Comparison of ENCODE assay signal across 12 mouse cellular contexts in the genomic region with DNA sequence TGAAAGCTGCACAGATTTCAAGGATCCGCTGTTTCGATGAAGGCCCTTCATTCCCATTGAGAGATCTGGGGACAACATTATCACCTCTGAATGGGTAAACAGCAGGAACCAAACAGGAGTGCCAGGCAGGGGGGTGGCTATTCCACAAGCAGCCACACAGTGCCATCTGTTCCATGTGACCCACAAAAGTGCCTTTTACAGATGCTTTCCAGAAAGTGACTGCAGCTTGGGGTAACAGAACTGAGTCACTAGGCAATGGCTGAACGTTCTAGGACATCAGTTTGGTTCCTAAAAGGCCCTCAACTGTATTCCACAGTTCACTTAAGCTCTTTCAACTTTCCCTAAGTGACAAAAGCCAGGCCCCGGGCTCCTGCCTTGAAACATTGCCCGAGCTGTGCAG. TPM values are rescaled to one million over a fixed set of nuclear protein-coding genes. Genes with fewer than 3 reads are reported as not detected.
DNase-seq lines count a peak whose midpoint lies in the region; ATAC-seq and TF ChIP-seq lines count a peak whose summit lies in the region.
"Had no signal": no experiment of that assay in that cellular context is flagged by ENCODE, and none has a peak within 500 bp of the region (broad histone marks: within the 10 kb centered on the region; RNA-seq: fewer than 3 reads in every experiment).

No protein-coding gene starts in this region.

- H3K4me1 ChIP-seq in limb, embryonic 12.5 days (replicated peaks) = peaks cover 11% of the 10 kb centered on the region
- H3K4me1 ChIP-seq in limb, embryonic 10.5 days = no peaks in the 10 kb centered on the region

- peaks cover 35% of the 10 kb centered on the region for H3K36me3 ChIP-seq in limb, embryonic 12.5 days
- peaks cover 49% of the 10 kb centered on the region for H3K36me3 ChIP-seq in limb, embryonic 10.5 days
- peaks cover 4% of the 10 kb centered on the region; the same call in 1 of the 2 replicates for H3K36me3 ChIP-seq in macrophage (ENCODE audit: inconsistent target)

- H3K4me2 ChIP-seq in limb, embryonic 12.5 days = no peak overlapping the region

- no peak overlapping the region for H3K4me3 ChIP-seq in limb, embryonic 12.5 days (replicated peaks)
- H3K4me3 ChIP-seq in limb, embryonic 10.5 days = no peak overlapping the region
- H3K4me3 ChIP-seq in macrophage (ENCODE audit: inconsistent target) = no peak overlapping the region

- TF ChIP-seq CTCF in brain, embryonic 14.5 days (IDR thresholded peaks at IDR 0.05; ENCODE audit: borderline replicate concordance, extremely low read depth, insufficient read depth, insufficient read length) = no peak

- H3K79me2 ChIP-seq in macrophage (ENCODE audit: inconsistent target) = peaks cover 100% of the 10 kb centered on the region

- ATAC-seq in limb, embryonic 12.5 days (ENCODE audit: insufficient number of reproducible peaks, insufficient read depth, low FRiP score, low TSS enrichment, low read depth) = no peak
- ATAC-seq: Patski had no signal

- no peaks in the 10 kb centered on the region for H3K9me3 ChIP-seq in limb, embryonic 12.5 days
- no peaks in the 10 kb centered on the region for H3K9me3 ChIP-seq in limb, embryonic 10.5 days (replicated peaks)
- H3K9me3 ChIP-seq: megakaryocyte, embryonic 14.5 days had no signal

- H3K27ac ChIP-seq in limb, embryonic 12.5 days = peak overlapping the region; percentile 35; the same call in 1 of the 2 replicates
- H3K27ac ChIP-seq in limb, embryonic 10.5 days = no peak overlapping the region
- H3K27ac ChIP-seq in macrophage = peak overlapping the region; percentile 58

- DNase-seq in heart, adult 11 months = peak; percentile 87
- no peak for DNase-seq in heart, postnatal 14 days
- no peak for DNase-seq in limb, embryonic 10.5 days (ENCODE audit: low spot score)
- peak; percentile 79 for DNase-seq in brain, embryonic 14.5 days (ENCODE audit: low read depth)
- no peak for DNase-seq in kidney, adult 18-20 months
- no peak for DNase-seq in lung, adult 18-20 months
- DNase-seq: embryo, embryonic 11 days; thymus, postnatal 4 days had no signal

- H3K27me3 ChIP-seq in limb, embryonic 12.5 days = no peaks in the 10 kb centered on the region
- no peaks in the 10 kb centered on the region for H3K27me3 ChIP-seq in limb, embryonic 10.5 days (ENCODE audit: low read depth, poor library complexity, severe bottlenecking)
- H3K27me3 ChIP-seq: megakaryocyte, embryonic 14.5 days; Patski had no signal

- 56% methylated on average over 5 of the region's 5 CpGs for WGBS in limb, embryonic 12.5 days
- 55% methylated on average over 5 of the region's 5 CpGs for WGBS in limb, embryonic 10.5 days
- WGBS in macrophage (ENCODE audit: missing documents) = 84% methylated on average over 5 of the region's 5 CpGs

- no peak overlapping the region for H3K9ac ChIP-seq in limb, embryonic 12.5 days (replicated peaks)

- no peak for TF ChIP-seq POLR2A in brain, embryonic 14.5 days (IDR thresholded peaks at IDR 0.05; ENCODE audit: borderline replicate concordance, extremely low read depth, insufficient read depth, insufficient read length, poor library complexity, severe bottlenecking)

- intact Hi-C loops in heart, postnatal 14 days (cut with DNase I) = no loop called here

RNA-seq across cellular contexts. Expression of a gene that starts 42.0 kb away (rescaled TPM):
- 100 to 1,000 TPM; 251 to 264 TPM for total RNA-seq in heart, postnatal 14 days (2021)
- polyA plus RNA-seq in limb, embryonic 12.5 days (2016; fragmentation: Nextera tagmentation; extraction: Ambion mirVana) = 191 and 199 TPM in 2 replicates
- 208 and 220 TPM in 2 replicates for polyA plus RNA-seq in limb, embryonic 10.5 days (2016; fragmentation: Nextera tagmentation; extraction: Ambion mirVana)
- 61.3 and 62.3 TPM in 2 replicates for polyA plus RNA-seq in brain, embryonic 14.5 days (2012; rRNA removed)
- 1,000 to 10,000 TPM in 4 of 26 experiments, 100 to 1,000 TPM in 12, 10 to 100 TPM in 10; 44.7 to 1,202 (median 255) TPM for total RNA-seq in macrophage (2018; cell fraction: chromatin; rRNA removed)
- total RNA-seq in macrophage (2018; cell fraction: cytosol; rRNA removed) = 1,000 to 10,000 TPM in 1 of 26 experiments, 100 to 1,000 TPM in 25; 181 to 1,494 (median 243) TPM
- total RNA-seq in macrophage (2018; cell fraction: nucleus; rRNA removed) = 1,000 to 10,000 TPM in 4 of 26 experiments, 100 to 1,000 TPM in 21, 10 to 100 TPM in 1; 96.8 to 1,122 (median 483) TPM
- 149 to 188 TPM (median 173 TPM) in 3 replicates for polyA plus RNA-seq in macrophage (2018)

Comparison
In these comparisons a context has a peak if more than half of its experiments do, and no peak if none do; other contexts are left out.
1. DNase-seq: peak in heart, adult 11 months (single experiment) and brain, embryonic 14.5 days (single experiment); none in heart, postnatal 14 days (0 of 2), limb, embryonic 10.5 days (single experiment), kidney, adult 18-20 months (single experiment) and lung, adult 18-20 months (0 of 2).